Mouse (Mus musculus) cortical plate, adult 2 months (tissue): ENCODE data around the gene Sh3rf3. TPM values are rescaled to one million over a fixed set of nuclear protein-coding genes. Genes with fewer than 3 reads are reported as not detected.

Source experiments
- H3K27ac ChIP-seq: fragments of 200-500 bp; 2 replicates; pipeline ENCODE4 v1.5.1; 2012; ENCODE audit warnings: low read length, control low read depth, inconsistent platforms; ENCODE audit not compliant: insufficient read depth
- H3K4me1 ChIP-seq: fragments of 200-500 bp; 2 replicates; pipeline ENCODE4 v1.6.1; 2011; ENCODE audit warnings: low read length; ENCODE audit not compliant: control insufficient read depth, insufficient read depth
- H3K4me3 ChIP-seq: fragments of 200-500 bp; 2 replicates; pipeline ENCODE4 v1.5.1; 2011; ENCODE audit warnings: mild to moderate bottlenecking, low read length, control low read depth; ENCODE audit not compliant: insufficient read depth
- CTCF ChIP-seq: fragments of 200-500 bp; IDR thresholded peaks from 2 replicates; pipeline ENCODE4 v1.5.1; 2011; ENCODE audit warnings: mild to moderate bottlenecking, control low read depth, low read length; ENCODE audit not compliant: insufficient read depth; ENCODE audit errors: extremely low read depth
- POLR2A ChIP-seq: fragments of 200-500 bp; IDR thresholded peaks from 2 replicates; pipeline ENCODE4 v1.6.1; 2011; ENCODE audit warnings: mild to moderate bottlenecking, low read length, control low read depth; ENCODE audit not compliant: insufficient read depth; ENCODE audit errors: extremely low read depth
- polyA plus RNA-seq: library from polyadenylated mRNA; depleted of rRNA; stranded (reverse); fragments of >200 nt; gene quantifications from 2 replicates; pipeline ENCODE4 v1.2.3, GENCODE M21; 2012; rRNA removed

Gene Sh3rf3
- polyA plus RNA-seq, 1 experiment = 22.9 TPM

GRCm38 (mm10) chr10:59172539-59172938 lies 359.4 kb downstream of the Sh3rf3 start:
- Histone ChIP-seq H3K4me1 (no peaks in the 10 kb centered on the region), H3K4me3 (no peak overlapping the region), H3K27ac (no peak overlapping the region)
- TF ChIP-seq CTCF (no peak), POLR2A (no peak)

- H3K27ac ChIP-seq = no peak overlapping the region
- no peak for TF ChIP-seq POLR2A
- TF ChIP-seq CTCF = no peak
- no peak overlapping the region for H3K4me3 ChIP-seq
- H3K4me1 ChIP-seq = no peaks in the 10 kb centered on the region
Observed at GRCm38 (mm10) chr10:59179620-59180019, 366.5 kb downstream of the Sh3rf3 start.

- Histone ChIP-seq H3K27ac (no peak overlapping the region), H3K4me1 (no peaks in the 10 kb centered on the region), H3K4me3 (no peak overlapping the region)
- no peak for TF ChIP-seq CTCF
- no peak for TF ChIP-seq POLR2A
Observed at GRCm38 (mm10) chr10:59182306-59182705, 369.1 kb downstream of the Sh3rf3 start.

Other genes starting within 250 kb of the Sh3rf3 start
- gene Edar, start 137.7 kb upstream of the Sh3rf3 start, polyA plus RNA-seq = 0.30 and 0.44 TPM in 2 replicates
- not detected in 2 replicates for gene Gm17542, start 95.1 kb upstream of the Sh3rf3 start, polyA plus RNA-seq